Mouse (Mus musculus) testis, adult 2 months (tissue): Measurements from ENCODE around the gene Hmgcll1.

ENCODE experiments used
- CTCF ChIP-seq: fragments of 200-500 bp; IDR thresholded peaks from 2 replicates; pipeline ENCODE4 v1.5.1; 2012; ENCODE audit warnings: low read depth, mild to moderate bottlenecking, inconsistent platforms, low read length, moderate library complexity; ENCODE audit not compliant: control insufficient read depth, insufficient read depth, insufficient replicate concordance
- POLR2A ChIP-seq: fragments of 200-500 bp; IDR thresholded peaks from 2 replicates; pipeline ENCODE4 v1.6.1; 2012; ENCODE audit warnings: low read depth, mild to moderate bottlenecking, inconsistent platforms, low read length, moderate library complexity; ENCODE audit not compliant: control insufficient read depth

DNA sequence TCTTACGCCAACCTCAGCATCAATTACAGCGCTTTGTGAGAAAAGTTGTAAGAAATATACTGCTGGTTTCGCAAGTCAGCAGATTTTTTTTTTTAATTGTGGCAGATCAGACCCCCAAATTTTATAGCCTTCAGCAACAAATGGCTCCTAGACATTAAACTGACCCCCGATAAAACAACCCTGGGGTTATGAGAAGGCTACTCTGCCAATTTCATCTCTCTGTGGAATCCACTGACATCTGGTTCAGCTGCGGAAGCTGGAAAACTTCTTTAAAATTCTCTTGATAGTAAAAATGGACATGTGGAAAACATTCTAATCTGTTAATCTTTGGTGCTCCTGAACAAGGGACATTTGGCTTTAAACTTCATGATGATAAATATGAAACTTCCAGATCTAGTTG, 82.6 kb downstream of the Hmgcll1 start:
- TF ChIP-seq CTCF (no peak), POLR2A (no peak)
